Mouse (Mus musculus) frontal cortex, postnatal 14 days (tissue): Measurements from ENCODE around the gene Olfr1163.
"Not testable (repeated sequence)": the region's sequence is repeated elsewhere in the genome, so short reads cannot be mapped to it uniquely, and the experiment has no call there.

Source experiments
- DNase-seq, 2 experiments: peaks; one replicate each; pipeline ENCODE4 v3.0.0; 2022; ENCODE audit warnings: low spot score in 2 of 2

Olfr1163 gene

DNA sequence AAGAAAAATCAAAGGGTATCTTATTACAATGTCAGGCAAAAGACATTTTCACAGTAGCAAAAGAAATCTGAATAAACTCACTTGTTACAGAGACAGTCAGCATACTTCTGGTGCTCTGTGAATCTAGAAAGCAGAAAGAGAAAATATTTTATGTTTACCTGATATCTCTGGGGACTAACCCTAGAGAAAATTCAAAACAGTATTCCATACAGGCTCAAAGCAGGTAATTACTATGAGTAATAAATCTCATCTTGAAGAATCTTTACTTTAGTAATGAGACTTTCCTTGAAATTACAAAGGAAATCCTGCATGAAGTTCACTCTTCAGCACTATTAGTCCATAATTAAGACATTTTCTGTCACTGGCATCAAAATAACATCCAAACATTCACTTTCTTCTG is at the start of gene Olfr1163:
Olfr1163 (minus strand) TSS at position 101 of the 400 bp plus-strand sequence.
- DNase-seq = no peak

GRCm38 (mm10) chr2:88093866-88094265 is 22.2 kb upstream of the Olfr1163 start, which contains the start of gene Olfr1164:
Gene Olfr1164 (minus strand): TSS chr2:88093966.
- DNase-seq = no peak

- no peak for DNase-seq
Measured at GRCm38 (mm10) chr2:88063587-88063986, 8.0 kb downstream of the Olfr1163 start.

DNA sequence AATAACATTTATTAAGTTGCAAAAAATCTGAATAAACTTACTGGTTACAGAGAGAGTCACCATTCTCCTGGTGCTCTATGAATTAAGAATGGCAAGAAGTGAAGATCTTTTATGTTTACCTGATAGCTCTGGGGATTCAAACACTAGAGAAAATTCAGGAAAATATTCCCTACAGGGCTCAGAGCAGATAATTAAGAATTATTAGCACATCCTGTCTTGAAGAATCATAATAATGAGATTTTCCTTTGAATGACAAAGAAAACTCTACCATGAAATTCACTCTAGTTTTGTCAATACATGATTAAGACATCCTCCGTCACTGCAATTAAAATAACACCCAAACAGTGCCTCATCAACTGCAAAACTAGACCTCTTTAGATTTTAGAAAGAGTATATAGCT is 20.6 kb downstream of the Olfr1163 start, which contains the start of gene Olfr1162:
Olfr1162 (minus strand) TSS at position 101 of the 400 bp plus-strand sequence.
- DNase-seq = no peak

DNA sequence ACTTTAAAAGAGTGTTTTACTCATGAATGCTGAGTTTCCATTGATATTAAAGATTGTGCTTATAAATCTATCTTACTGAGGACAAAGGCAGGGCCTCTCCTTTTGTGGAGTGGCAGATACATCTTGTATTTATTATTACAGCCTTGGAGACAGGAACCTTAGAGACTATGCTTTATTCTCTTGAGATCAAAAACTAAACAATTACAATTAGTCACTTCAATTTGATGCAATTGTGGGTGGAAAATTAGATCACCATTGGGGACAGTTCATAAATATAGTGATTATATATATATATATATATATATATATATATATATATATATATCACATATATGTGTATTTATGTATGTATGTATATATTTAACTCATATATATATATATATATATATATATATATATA is 34.0 kb downstream of the Olfr1163 start, which contains the start of gene Olfr73:
Olfr73 (minus strand) TSS at position 101 of the 400 bp plus-strand sequence.
- no peak for DNase-seq

DNA sequence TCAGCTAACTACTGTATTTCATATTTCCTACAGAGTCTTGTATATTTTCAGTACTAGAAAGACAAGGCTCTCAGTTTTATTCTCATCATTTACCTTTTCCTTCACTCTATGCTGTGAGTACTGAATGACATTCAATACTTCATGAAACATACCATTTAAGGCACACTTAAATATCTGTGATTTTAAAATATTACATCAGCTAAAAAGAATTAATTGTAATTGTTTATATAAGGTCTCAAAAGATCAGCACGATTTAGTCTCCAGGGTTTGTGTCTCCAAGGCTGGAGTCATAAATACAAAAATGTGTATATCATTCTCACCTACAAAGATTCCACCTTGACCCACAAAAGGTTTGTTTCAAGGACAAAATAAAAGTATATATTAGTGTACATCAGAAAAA is 49.2 kb downstream of the Olfr1163 start, which contains the start of gene Olfr1161:
Olfr1161 (plus strand) TSS at position 301 of the 400 bp plus-strand sequence.
- not testable (repeated sequence) for DNase-seq
